Mouse (Mus musculus) lung, postnatal 4 days (tissue): ENCODE results near the gene Gm45208.

Source experiments
- DNase-seq, 2 experiments: peaks; one replicate each; pipeline ENCODE4 v3.0.0; 2021

Gene Gm45208

DNA sequence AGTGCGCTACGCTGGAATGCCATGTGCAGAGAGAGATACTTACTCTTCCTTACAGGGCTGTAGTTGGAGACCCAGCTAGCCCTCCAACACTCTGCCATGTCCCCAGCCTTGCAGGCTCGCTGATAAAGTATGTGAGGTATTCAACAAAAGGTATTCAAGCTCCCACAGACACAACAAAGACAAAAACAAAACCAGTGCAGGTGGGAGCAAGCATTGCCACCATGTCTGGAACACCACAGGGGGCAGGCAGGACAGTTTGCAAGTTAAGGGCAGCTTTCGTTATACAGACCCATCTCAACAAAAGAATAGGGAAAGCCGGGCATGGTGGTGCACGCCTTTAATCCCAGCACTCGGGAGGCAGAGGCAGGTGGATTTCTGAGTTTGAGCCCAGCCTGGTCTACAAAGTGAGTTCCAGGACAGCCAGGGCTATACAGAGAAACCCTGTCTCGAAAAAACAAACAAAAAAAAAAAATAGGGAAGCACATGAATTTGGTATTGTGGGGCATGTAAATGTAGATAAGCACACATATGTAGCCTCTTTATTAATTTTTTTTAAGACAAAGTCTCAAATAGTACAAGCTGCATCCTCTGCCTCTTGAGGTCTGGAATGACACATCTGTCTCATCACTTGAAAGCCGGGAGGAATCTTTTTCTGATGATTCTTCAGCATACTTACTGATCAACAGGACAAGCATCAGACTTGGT is 53.6 kb downstream of the Gm45208 start:
- no peak for DNase-seq

DNA sequence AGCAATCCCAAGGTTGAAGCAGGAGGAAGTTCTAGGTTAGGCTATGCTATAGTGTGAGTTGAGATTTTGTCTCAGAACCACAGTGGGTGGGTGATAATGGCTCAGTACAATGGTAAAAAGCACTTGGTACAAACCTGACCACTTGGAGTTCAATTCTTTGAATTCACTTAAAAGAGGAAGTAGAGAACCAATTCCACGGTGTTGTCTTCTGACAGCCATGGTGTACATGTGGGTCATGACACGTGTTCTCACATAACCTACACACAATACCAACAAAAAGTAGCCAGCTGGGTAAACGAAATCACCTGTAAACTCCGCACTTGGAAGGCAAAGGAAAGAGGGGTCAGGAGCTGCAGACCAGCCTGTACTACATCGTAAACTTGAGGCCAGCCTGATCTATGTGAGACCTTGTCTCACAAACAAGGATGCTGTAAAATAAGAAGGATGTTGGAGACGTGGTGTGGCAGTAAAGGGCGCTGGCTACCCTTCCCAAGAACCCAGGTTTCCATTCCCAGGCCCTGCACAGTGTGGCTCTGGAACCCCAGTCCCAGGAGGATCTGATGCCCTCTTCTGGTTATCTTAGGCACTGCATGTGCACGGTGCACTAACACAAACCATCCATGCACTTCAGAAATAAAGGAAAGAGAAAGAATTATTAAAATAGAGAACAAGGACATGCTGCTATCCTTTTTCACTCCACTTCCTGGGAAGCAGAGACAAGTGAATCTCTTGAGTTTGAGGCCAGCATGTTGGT is 54.5 kb downstream of the Gm45208 start:
- peak; percentile 29 to 58 for DNase-seq

DNA sequence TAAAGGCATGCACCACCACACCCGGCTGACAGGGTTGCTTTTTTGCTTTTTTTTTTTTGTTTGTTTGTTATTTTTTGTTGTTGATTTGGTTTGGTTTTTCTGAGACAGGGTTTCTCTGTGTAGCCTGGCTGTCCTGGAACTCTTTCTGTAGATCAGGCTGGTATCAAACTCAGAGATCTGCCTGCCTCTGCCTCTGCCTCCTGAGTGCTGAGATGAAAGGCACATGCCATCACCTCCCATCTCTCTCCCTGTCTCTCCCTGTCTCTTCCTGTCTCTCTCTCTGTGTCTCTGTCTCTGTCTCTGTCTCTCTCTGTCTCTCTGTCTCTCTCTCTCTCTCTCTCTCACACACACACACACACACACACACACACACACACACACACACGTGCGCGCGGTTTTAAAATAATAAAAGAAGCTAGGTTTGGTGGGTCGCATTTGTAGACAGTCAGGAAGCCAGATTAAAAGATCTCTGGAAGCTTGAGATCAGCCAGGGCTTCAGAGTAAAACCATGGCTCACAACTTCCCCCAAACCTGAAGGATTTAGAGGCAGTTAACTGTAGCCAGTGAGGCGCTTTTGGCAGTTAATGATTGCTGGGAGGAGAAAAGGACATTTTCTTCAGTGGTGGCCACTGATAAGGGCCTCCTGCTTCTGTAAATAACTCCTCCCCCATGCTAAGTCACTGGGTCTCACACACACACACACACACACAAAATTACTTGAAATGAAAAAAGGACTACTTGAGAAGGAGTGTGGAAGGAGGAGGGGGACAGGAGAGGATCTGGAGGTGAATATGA is 56.6 kb downstream of the Gm45208 start:
- no peak for DNase-seq

DNA sequence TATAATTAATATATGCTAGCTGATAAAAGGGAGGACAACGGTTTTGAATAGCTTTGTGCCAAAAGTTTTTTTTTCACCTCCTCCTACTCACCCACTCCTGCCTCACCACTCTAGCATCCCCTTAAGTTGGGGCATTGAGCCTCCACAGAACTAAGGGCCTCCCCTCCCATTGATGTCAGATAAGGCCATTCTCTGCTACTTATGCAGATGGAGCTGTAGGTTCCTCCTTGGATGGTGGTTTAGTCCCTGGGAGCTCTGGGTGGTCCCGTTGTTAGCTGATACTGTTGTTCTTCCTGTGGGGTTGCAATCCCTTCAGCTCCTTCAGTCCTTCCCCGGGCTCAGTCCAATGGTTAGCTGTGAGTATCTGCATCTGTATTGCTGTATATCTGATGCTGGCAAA is 57.2 kb downstream of the Gm45208 start:
- DNase-seq = no peak
